Mouse (Mus musculus): ENCODE measurements around the gene Rab5b. TPM values are rescaled to one million over a fixed set of nuclear protein-coding genes. Genes with fewer than 3 reads are reported as not detected.

The Rab5b gene
- polyA plus RNA-seq, 1 experiment from 2014 or later = 82.9 TPM

GRCm38 (mm10) chr10:128673763-128674468, 22.1 kb downstream of the Rab5b start, which contains the start of gene Suox:
Gene Suox, minus strand, starts transcription at chr10:128674073.
- peak within 1 kb of the TSS; percentile 51 for H3K9ac ChIP-seq (ENCODE audit: low read length)
- under 1% methylated on average over 60 of the region's 60 CpGs for WGBS
- H3K27ac ChIP-seq (ENCODE audit: low read depth, low read length) = peak within 1 kb of the TSS; percentile 67
- H3K9me3 ChIP-seq (ENCODE audit: control insufficient read depth, low read length) = no peaks in the 10 kb centered on the region
- peak within 1 kb of the TSS; percentile 61 for H3K4me3 ChIP-seq (ENCODE audit: low read depth, low read length)
- H3K36me3 ChIP-seq (ENCODE audit: control insufficient read depth, insufficient read depth, low read length) = no peaks in the 10 kb centered on the region
- peak within 1 kb of the TSS; percentile 91 for H3K4me2 ChIP-seq (ENCODE audit: low read depth)
- no peaks in the 10 kb centered on the region for H3K27me3 ChIP-seq (ENCODE audit: control insufficient read depth, insufficient read depth, low read length)
- peak; percentile 91 for DNase-seq (ENCODE audit: low spot score)
- peaks cover 5% of the 10 kb centered on the region for H3K4me1 ChIP-seq (ENCODE audit: control insufficient read depth, insufficient read depth, low read length)
- peak; percentile 96 for ATAC-seq (ENCODE audit: insufficient read depth, low FRiP score, low TSS enrichment)

- no peaks in the 10 kb centered on the region for H3K9me3 ChIP-seq (ENCODE audit: control insufficient read depth, low read length)
- no peak overlapping the region for H3K9ac ChIP-seq (ENCODE audit: low read length)
- H3K4me3 ChIP-seq (ENCODE audit: low read depth, low read length) = no peak overlapping the region
- no peak overlapping the region for H3K27ac ChIP-seq (ENCODE audit: low read depth, low read length)
- no peak for DNase-seq (ENCODE audit: low spot score)
- H3K4me2 ChIP-seq (ENCODE audit: low read depth) = no peak overlapping the region
- 90% methylated on average over 9 of the region's 9 CpGs for WGBS
- H3K27me3 ChIP-seq (ENCODE audit: control insufficient read depth, insufficient read depth, low read length) = no peaks in the 10 kb centered on the region
- H3K4me1 ChIP-seq (ENCODE audit: control insufficient read depth, insufficient read depth, low read length) = peaks cover 8% of the 10 kb centered on the region
- no peak for ATAC-seq (ENCODE audit: insufficient read depth, low FRiP score, low TSS enrichment)
- H3K36me3 ChIP-seq (ENCODE audit: control insufficient read depth, insufficient read depth, low read length) = no peaks in the 10 kb centered on the region
Observed at GRCm38 (mm10) chr10:128671148-128671547, 24.9 kb downstream of the Rab5b start.

- 1% methylated on average over 35 of the region's 42 CpGs for WGBS
- no peaks in the 10 kb centered on the region for H3K36me3 ChIP-seq (ENCODE audit: control insufficient read depth, insufficient read depth, low read length)
- H3K9me3 ChIP-seq (ENCODE audit: control insufficient read depth, low read length) = no peaks in the 10 kb centered on the region
- peak overlapping the region; percentile 83 for H3K9ac ChIP-seq (ENCODE audit: low read length)
- H3K27me3 ChIP-seq (ENCODE audit: control insufficient read depth, insufficient read depth, low read length) = no peaks in the 10 kb centered on the region
- peak overlapping the region; percentile 84 for H3K4me2 ChIP-seq (ENCODE audit: low read depth)
- peaks cover 8% of the 10 kb centered on the region for H3K4me1 ChIP-seq (ENCODE audit: control insufficient read depth, insufficient read depth, low read length)
- ATAC-seq (ENCODE audit: insufficient read depth, low FRiP score, low TSS enrichment) = peak; percentile 28; the same call in 1 of the 2 replicates
- H3K4me3 ChIP-seq (ENCODE audit: low read depth, low read length) = peak overlapping the region; percentile 73
- no peak overlapping the region for H3K27ac ChIP-seq (ENCODE audit: low read depth, low read length)
- peak; percentile 62 for DNase-seq (ENCODE audit: low spot score)
Observed at GRCm38 (mm10) chr10:128668790-128669672, 27.0 kb downstream of the Rab5b start.

DNA sequence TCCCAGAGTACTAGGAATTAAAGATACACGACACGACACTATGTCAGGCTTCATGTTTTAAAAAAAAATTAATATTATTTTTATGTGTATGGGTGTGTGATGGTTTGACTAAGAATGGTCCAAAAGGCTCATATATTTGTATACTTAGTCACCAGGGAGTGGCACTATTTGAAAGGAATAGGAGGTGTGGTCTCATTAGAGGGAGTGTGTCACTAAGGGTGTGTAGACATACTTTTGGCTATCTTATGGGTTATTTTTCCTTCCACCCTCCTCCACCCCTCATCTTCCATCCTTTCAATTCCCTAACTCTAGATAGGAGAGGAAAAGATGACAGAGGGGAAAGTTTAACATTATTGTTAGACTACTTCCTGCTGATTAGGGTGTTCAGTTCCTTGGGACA, 30.3 kb downstream of the Rab5b start:
- DNase-seq (ENCODE audit: low spot score) (no peak), ATAC-seq (ENCODE audit: insufficient read depth, low FRiP score, low TSS enrichment) (no peak)
- Histone ChIP-seq H3K9me3 (ENCODE audit: control insufficient read depth, low read length) (no peaks in the 10 kb centered on the region), H3K4me2 (ENCODE audit: low read depth) (no peak overlapping the region), H3K36me3 (ENCODE audit: control insufficient read depth, insufficient read depth, low read length) (no peaks in the 10 kb centered on the region), H3K4me3 (ENCODE audit: low read depth, low read length) (no peak overlapping the region), H3K27me3 (ENCODE audit: control insufficient read depth, insufficient read depth, low read length) (no peaks in the 10 kb centered on the region), H3K27ac (ENCODE audit: low read depth, low read length) (no peak overlapping the region), H3K9ac (ENCODE audit: low read length) (no peak overlapping the region), H3K4me1 (ENCODE audit: control insufficient read depth, insufficient read depth, low read length) (0 out of 2 replicates have a peak, but pooled peaks cover 3% of the 10 kb centered on the region)
- WGBS = 94% methylated on average over 2 of the region's 2 CpGs

DNA sequence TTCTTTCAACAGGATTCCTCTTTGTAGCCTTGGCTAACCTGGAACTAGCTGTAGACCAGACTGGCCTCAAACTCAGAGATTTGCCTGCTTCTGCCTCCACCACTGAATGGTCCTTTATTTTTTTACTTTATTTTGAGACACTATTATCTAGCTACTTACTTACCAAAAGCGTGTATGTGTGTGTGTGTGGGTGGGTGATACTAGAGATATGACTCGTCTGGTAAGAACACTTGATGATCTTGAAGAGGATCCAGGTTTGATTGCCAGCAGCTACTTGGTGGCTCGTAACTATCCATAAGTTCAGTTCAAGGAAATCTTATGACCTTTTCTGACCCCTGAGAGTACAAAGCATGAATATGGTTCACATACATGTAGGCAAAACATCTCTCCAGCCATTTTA, 30.8 kb downstream of the Rab5b start:
- Histone ChIP-seq H3K9me3 (ENCODE audit: control insufficient read depth, low read length) (no peaks in the 10 kb centered on the region), H3K9ac (ENCODE audit: low read length) (no peak overlapping the region), H3K27ac (ENCODE audit: low read depth, low read length) (no peak overlapping the region), H3K27me3 (ENCODE audit: control insufficient read depth, insufficient read depth, low read length) (no peaks in the 10 kb centered on the region), H3K4me2 (ENCODE audit: low read depth) (no peak overlapping the region), H3K4me3 (ENCODE audit: low read depth, low read length) (no peak overlapping the region), H3K36me3 (ENCODE audit: control insufficient read depth, insufficient read depth, low read length) (no peaks in the 10 kb centered on the region), H3K4me1 (ENCODE audit: control insufficient read depth, insufficient read depth, low read length) (0 out of 2 replicates have a peak, but pooled peaks cover 3% of the 10 kb centered on the region)
- ATAC-seq (ENCODE audit: insufficient read depth, low FRiP score, low TSS enrichment) = no peak
- no peak for DNase-seq (ENCODE audit: low spot score)
- 87% methylated on average over 3 of the region's 3 CpGs for WGBS

GRCm38 (mm10) chr10:128664808-128665207, 31.3 kb downstream of the Rab5b start:
- Histone ChIP-seq H3K4me1 (ENCODE audit: control insufficient read depth, insufficient read depth, low read length) (0 out of 2 replicates have a peak, but pooled peaks cover 3% of the 10 kb centered on the region), H3K4me3 (ENCODE audit: low read depth, low read length) (no peak overlapping the region), H3K36me3 (ENCODE audit: control insufficient read depth, insufficient read depth, low read length) (no peaks in the 10 kb centered on the region), H3K27ac (ENCODE audit: low read depth, low read length) (no peak overlapping the region), H3K27me3 (ENCODE audit: control insufficient read depth, insufficient read depth, low read length) (no peaks in the 10 kb centered on the region), H3K9ac (ENCODE audit: low read length) (no peak overlapping the region), H3K9me3 (ENCODE audit: control insufficient read depth, low read length) (no peaks in the 10 kb centered on the region), H3K4me2 (ENCODE audit: low read depth) (no peak overlapping the region)
- WGBS = 77% methylated on average over 3 of the region's 3 CpGs
- DNase-seq (ENCODE audit: low spot score) (no peak), ATAC-seq (ENCODE audit: insufficient read depth, low FRiP score, low TSS enrichment) (no peak)

GRCm38 (mm10) chr10:128663441-128664220, 32.4 kb downstream of the Rab5b start:
- Histone ChIP-seq H3K9me3 (ENCODE audit: control insufficient read depth, low read length) (no peaks in the 10 kb centered on the region), H3K36me3 (ENCODE audit: control insufficient read depth, insufficient read depth, low read length) (no peaks in the 10 kb centered on the region), H3K4me2 (ENCODE audit: low read depth) (no peak overlapping the region), H3K27me3 (ENCODE audit: control insufficient read depth, insufficient read depth, low read length) (no peaks in the 10 kb centered on the region), H3K4me1 (ENCODE audit: control insufficient read depth, insufficient read depth, low read length) (0 out of 2 replicates have a peak, but pooled peaks cover 2% of the 10 kb centered on the region), H3K27ac (ENCODE audit: low read depth, low read length) (no peak overlapping the region), H3K9ac (ENCODE audit: low read length) (no peak overlapping the region), H3K4me3 (ENCODE audit: low read depth, low read length) (no peak overlapping the region)
- ATAC-seq (ENCODE audit: insufficient read depth, low FRiP score, low TSS enrichment) (no peak), DNase-seq (ENCODE audit: low spot score) (no peak)
- whole genome bisulfite sequencing = 74% methylated on average over 5 of the region's 5 CpGs

DNA sequence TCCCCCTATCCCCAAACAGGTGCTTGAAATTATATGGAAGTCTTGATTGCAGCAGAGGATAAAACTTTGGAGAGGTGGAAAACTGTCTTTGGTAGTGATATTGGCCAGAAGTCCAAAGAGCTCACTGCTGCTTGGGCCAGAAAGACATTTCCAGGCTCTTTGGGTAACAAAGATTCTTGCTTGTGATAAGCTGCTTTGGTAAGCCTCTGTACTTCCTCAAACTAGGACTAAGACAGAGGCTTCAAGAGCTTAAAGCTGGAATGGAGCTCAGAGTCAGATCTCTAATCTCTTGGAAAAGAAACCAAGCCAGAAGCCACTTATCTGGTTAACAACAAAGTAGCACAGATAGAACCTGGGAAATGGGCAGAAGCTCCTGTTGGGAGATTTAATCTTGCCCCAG, 33.6 kb downstream of the Rab5b start:
- DNase-seq (ENCODE audit: low spot score) (no peak), ATAC-seq (ENCODE audit: insufficient read depth, low FRiP score, low TSS enrichment) (no peak)
- Histone ChIP-seq H3K27me3 (ENCODE audit: control insufficient read depth, insufficient read depth, low read length) (no peaks in the 10 kb centered on the region), H3K9ac (ENCODE audit: low read length) (no peak overlapping the region), H3K9me3 (ENCODE audit: control insufficient read depth, low read length) (no peaks in the 10 kb centered on the region), H3K27ac (ENCODE audit: low read depth, low read length) (no peak overlapping the region), H3K4me2 (ENCODE audit: low read depth) (no peak overlapping the region), H3K36me3 (ENCODE audit: control insufficient read depth, insufficient read depth, low read length) (no peaks in the 10 kb centered on the region), H3K4me3 (ENCODE audit: low read depth, low read length) (no peak overlapping the region), H3K4me1 (ENCODE audit: control insufficient read depth, insufficient read depth, low read length) (no peaks in the 10 kb centered on the region)
